Mouse (Mus musculus) neural tube, postnatal 0 days (tissue): ENCODE data around the gene Spaca1. TPM values are rescaled to one million over a fixed set of nuclear protein-coding genes. Genes with fewer than 3 reads are reported as not detected.

Experiments used
- polyA plus RNA-seq: library from polyadenylated mRNA; unstranded; fragments of >200 nt; fragmentation: Nextera tagmentation; extraction: Ambion mirVana; gene quantifications from 2 replicates; pipeline ENCODE4 v1.2.1, GENCODE M21; 2015

The Spaca1 gene
- polyA plus RNA-seq, result 0.85 and 1.0 TPM in 2 replicates

DNA sequence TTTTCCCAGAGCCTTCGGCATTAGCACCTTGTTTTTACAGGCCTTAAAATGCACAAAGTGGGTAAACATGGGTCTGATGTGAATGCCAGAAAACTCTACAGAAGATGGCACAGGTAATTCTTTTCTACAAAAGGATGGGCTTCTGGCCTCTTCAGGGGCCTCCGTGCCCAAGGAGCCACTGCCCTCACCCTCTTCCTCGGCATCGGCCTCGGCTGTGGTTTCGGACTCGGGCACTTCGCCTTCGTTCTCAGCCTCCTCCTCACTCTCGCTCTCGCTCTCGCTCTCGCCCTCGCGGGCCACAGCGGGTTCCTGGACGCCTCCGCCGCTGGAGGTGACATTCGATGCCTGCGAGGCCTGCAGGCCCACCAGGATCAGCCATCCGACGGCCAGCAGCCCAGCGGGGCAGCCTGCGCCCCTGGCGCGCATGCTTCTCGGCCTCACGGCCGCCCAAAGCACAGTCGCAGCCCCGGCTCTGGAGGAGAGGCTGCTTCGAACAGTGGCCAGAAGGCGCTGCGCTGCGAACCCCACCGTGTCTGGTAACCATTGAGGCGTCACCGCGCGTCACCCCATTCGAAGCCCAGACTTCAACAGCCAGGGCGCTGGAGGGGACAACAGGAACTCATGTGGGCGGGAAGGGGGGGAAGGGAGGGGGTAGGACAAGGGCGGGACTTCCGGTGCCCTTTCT, at the start of gene Spaca1:
Gene Spaca1, minus strand, starts transcription at position 621 of the 685 bp plus-strand sequence.

Other genes starting within 250 kb of the Spaca1 start
- gene Cnr1, start 125.6 kb downstream of the Spaca1 start, polyA plus RNA-seq, result 31.5 and 33.8 TPM in 2 replicates